Mouse (Mus musculus) stomach, postnatal 0 days (tissue): Measurements from ENCODE around the gene 9230112D13Rik. TPM values are rescaled to one million over a fixed set of nuclear protein-coding genes. Genes with fewer than 3 reads are reported as not detected.

Experiments
- ATAC-seq: fragments of 200-750 bp; cut with Nextera tagmentation; 2 replicates; pipeline ENCODE4 v1.8.0; 2017; ENCODE audit not compliant: low FRiP score, low TSS enrichment
- DNase-seq: peaks from one replicate; pipeline ENCODE4 v3.0.0-alpha.2; 2016; ENCODE audit warnings: low spot score
- H3K27ac ChIP-seq: fragments of 300-500 bp; sonication (generic); replicated peaks from 2 replicates; pipeline ENCODE4 v1.5.1; 2014; ENCODE audit warnings: mild to moderate bottlenecking, control low read depth
- H3K27me3 ChIP-seq: fragments of 300-500 bp; sonication (generic); 2 replicates; pipeline ENCODE4 v1.6.1; 2014; ENCODE audit warnings: low read length; ENCODE audit not compliant: control insufficient read depth, insufficient read depth
- H3K36me3 ChIP-seq: fragments of 300-500 bp; sonication (generic); 2 replicates; pipeline ENCODE4 v1.6.1; 2014; ENCODE audit warnings: low read length, mixed read lengths; ENCODE audit not compliant: control insufficient read depth, insufficient read depth
- H3K4me1 ChIP-seq: fragments of 300-500 bp; sonication (generic); replicated peaks from 2 replicates; pipeline ENCODE4 v1.6.1; 2014; ENCODE audit warnings: antibody characterized with exemption; ENCODE audit not compliant: control insufficient read depth, insufficient read depth
- H3K4me2 ChIP-seq: fragments of 300-500 bp; sonication (generic); replicated peaks from 2 replicates; pipeline ENCODE4 v1.6.1; 2014; ENCODE audit warnings: low read depth, mild to moderate bottlenecking, control low read depth, moderate library complexity
- H3K4me3 ChIP-seq: fragments of 300-500 bp; sonication (generic); 2 replicates; pipeline ENCODE4 v1.5.1; 2014; ENCODE audit warnings: low read depth, low read length, control low read depth
- H3K9ac ChIP-seq: fragments of 300-500 bp; sonication (generic); 2 replicates; pipeline ENCODE4 v1.6.1; 2014; ENCODE audit warnings: mild to moderate bottlenecking, low read length, control low read depth, mixed read lengths
- H3K9me3 ChIP-seq: fragments of 300-500 bp; sonication (generic); 2 replicates; pipeline ENCODE4 v1.6.1; 2016; ENCODE audit warnings: low read length; ENCODE audit not compliant: control insufficient read depth
- CTCF ChIP-seq: IDR thresholded peaks from 2 replicates; pipeline ENCODE4 v1.5.1; 2016; ENCODE audit warnings: antibody characterized with exemption, low read depth, mild to moderate bottlenecking, moderate library complexity
- EP300 ChIP-seq: optimal IDR thresholded peaks from 2 replicates; pipeline ENCODE3; 2016; ENCODE audit warnings: antibody characterized with exemption
- WGBS: fragments of 180-500 bp; shearing (Covaris S2); extraction: QIAGEN DNeasy Blood & Tissue Kit; methylation state at CpG from one replicate; pipeline ENCODE4 v1.1.7; 2014; 5-methylcytosine and 5-hydroxymethylcytosine counted together
- polyA plus RNA-seq: library from polyadenylated mRNA; unstranded; fragments of >200 nt; fragmentation: Nextera tagmentation; extraction: Ambion mirVana; gene quantifications from 2 replicates; pipeline ENCODE4 v1.2.1, GENCODE M21; 2015

Gene 9230112D13Rik
- polyA plus RNA-seq, 1 experiment from 2014 or later = not detected

- Histone ChIP-seq H3K36me3 (no peaks in the 10 kb centered on the region), H3K27ac (0 out of 2 replicates have a peak overlapping the region, but pooled peaks have one; percentile 30), H3K4me1 (no peaks in the 10 kb centered on the region; the same call in 1 of the 2 replicates), H3K4me3 (no peak overlapping the region), H3K9ac (no peak overlapping the region), H3K27me3 (no peaks in the 10 kb centered on the region), H3K9me3 (no peaks in the 10 kb centered on the region), H3K4me2 (no peak overlapping the region)
- TF ChIP-seq EP300 = no peak
- no peak for TF ChIP-seq CTCF
- ATAC-seq (peak; percentile 78), DNase-seq (peak; percentile 35)
- WGBS = 41% methylated on average over 4 of the region's 4 CpGs
Observed at GRCm38 (mm10) chr14:34535883-34536282, 13.3 kb upstream of the 9230112D13Rik start.

DNA sequence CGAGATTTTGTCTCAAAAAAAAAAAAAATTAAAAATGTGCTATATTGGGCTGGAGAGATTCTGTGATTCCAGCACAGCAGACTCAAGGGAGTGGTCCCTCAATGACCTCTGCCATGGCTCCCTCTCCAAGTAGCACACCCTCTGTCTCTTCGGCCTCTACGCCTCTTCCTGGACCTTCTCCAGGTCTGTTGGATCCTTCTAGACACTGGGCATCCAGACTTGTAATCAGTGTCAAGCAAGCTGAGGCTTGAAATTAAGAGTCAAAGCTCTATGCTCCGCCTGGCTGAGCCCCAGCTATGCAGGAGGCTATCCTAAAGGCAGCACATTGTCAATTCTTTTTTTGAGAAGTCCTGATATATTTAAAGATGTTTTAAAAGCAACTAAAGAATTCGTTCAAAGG is 10.9 kb upstream of the 9230112D13Rik start:
- Histone ChIP-seq H3K4me2 (no peak overlapping the region), H3K9me3 (no peaks in the 10 kb centered on the region), H3K27me3 (no peaks in the 10 kb centered on the region), H3K4me1 (no peaks in the 10 kb centered on the region; the same call in 1 of the 2 replicates), H3K27ac (no peak overlapping the region), H3K36me3 (no peaks in the 10 kb centered on the region), H3K4me3 (no peak overlapping the region), H3K9ac (no peak overlapping the region)
- no peak for DNase-seq
- no peak for ATAC-seq
- TF ChIP-seq CTCF (no peak), EP300 (no peak)
- whole genome bisulfite sequencing = 61% methylated on average over 5 of the region's 5 CpGs

DNA sequence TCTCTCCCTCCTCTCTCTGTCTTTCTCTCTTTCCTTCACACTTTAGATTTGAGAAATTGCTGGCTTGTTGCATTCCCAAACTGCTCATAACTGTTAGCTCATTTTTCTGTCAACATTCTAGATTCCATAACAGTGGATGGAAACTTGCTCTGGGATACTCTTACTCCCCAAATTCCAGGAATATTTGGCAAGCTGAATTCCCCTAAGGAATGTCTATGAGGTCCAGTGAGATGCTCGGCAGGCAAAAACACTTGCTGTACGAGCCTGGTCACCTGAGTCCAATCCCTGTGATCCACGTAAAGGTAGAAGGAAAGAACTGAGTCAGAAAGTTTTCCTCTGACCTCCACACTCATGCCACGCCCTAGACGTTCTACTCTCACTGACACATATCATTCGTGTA is 9.9 kb upstream of the 9230112D13Rik start:
- H3K9me3 ChIP-seq = no peaks in the 10 kb centered on the region
- H3K4me2 ChIP-seq = no peak overlapping the region
- no peak for ATAC-seq
- H3K4me1 ChIP-seq = no peaks in the 10 kb centered on the region; the same call in 1 of the 2 replicates
- 46% methylated on average over 6 of the region's 6 CpGs for WGBS
- no peak overlapping the region for H3K9ac ChIP-seq
- no peak for TF ChIP-seq EP300
- no peak for TF ChIP-seq CTCF
- H3K36me3 ChIP-seq = no peaks in the 10 kb centered on the region
- no peak for DNase-seq
- no peak overlapping the region for H3K27ac ChIP-seq
- H3K4me3 ChIP-seq = no peak overlapping the region
- H3K27me3 ChIP-seq = no peaks in the 10 kb centered on the region

DNA sequence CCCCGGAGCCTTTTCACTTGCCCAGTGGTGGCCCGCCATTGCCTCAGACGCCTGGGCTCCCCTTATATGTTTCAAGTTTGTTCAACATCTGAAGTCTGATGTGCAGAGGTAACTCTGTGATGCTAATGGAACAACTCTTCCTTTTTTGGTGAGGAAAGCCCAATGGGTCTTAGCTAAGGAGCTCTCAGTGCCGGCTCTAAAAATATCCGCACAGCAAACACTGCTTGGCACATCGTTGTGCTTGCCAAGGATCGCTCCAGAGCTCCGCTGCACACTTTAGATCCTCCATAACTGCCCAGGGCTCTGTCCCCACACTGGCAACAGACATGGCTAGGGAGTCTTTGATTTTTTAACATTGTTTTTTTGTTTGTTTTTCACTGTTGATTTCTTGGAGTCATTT is 6.2 kb upstream of the 9230112D13Rik start:
- 59% methylated on average over 8 of the region's 8 CpGs for WGBS
- H3K4me1 ChIP-seq = no peaks in the 10 kb centered on the region; the same call in 1 of the 2 replicates
- H3K9me3 ChIP-seq = no peaks in the 10 kb centered on the region
- no peaks in the 10 kb centered on the region for H3K27me3 ChIP-seq
- no peak overlapping the region for H3K4me3 ChIP-seq
- H3K27ac ChIP-seq = peak overlapping the region; percentile 79
- DNase-seq (no peak), ATAC-seq (peak; percentile 59; the same call in 1 of the 2 replicates)
- no peak overlapping the region for H3K4me2 ChIP-seq
- TF ChIP-seq CTCF (no peak), EP300 (no peak)
- no peaks in the 10 kb centered on the region for H3K36me3 ChIP-seq
- no peak overlapping the region for H3K9ac ChIP-seq

GRCm38 (mm10) chr14:34517959-34518544 is 4.5 kb downstream of the 9230112D13Rik start:
- Histone ChIP-seq H3K4me2 (no peak overlapping the region), H3K27me3 (no peaks in the 10 kb centered on the region), H3K4me3 (no peak overlapping the region), H3K9ac (no peak overlapping the region), H3K27ac (no peak overlapping the region), H3K9me3 (no peaks in the 10 kb centered on the region), H3K4me1 (no peaks in the 10 kb centered on the region), H3K36me3 (no peaks in the 10 kb centered on the region)
- DNase-seq (no peak), ATAC-seq (no peak)
- TF ChIP-seq CTCF = no peak
- TF ChIP-seq EP300 = no peak
- WGBS = 65% methylated on average over 8 of the region's 8 CpGs

- no peak overlapping the region for H3K4me3 ChIP-seq
- H3K9me3 ChIP-seq = no peaks in the 10 kb centered on the region
- no peak overlapping the region for H3K4me2 ChIP-seq
- H3K36me3 ChIP-seq = no peaks in the 10 kb centered on the region
- no peak overlapping the region for H3K27ac ChIP-seq
- no peaks in the 10 kb centered on the region for H3K4me1 ChIP-seq
- ATAC-seq (no peak), DNase-seq (no peak)
- 82% methylated on average over 10 of the region's 10 CpGs for WGBS
- H3K27me3 ChIP-seq = no peaks in the 10 kb centered on the region
- TF ChIP-seq EP300 = no peak
- no peak for TF ChIP-seq CTCF
- no peak overlapping the region for H3K9ac ChIP-seq
Observed at GRCm38 (mm10) chr14:34516960-34517577, 5.5 kb downstream of the 9230112D13Rik start.
